Mouse (Mus musculus) common myeloid progenitor, adult 5-6 weeks (primary cell): Measurements from ENCODE around the gene Galr2. TPM values are rescaled to one million over a fixed set of nuclear protein-coding genes. Genes with fewer than 3 reads are reported as not detected.
A peak's percentile ranks its signal among the peaks of the same experiment; 100 is the strongest.

Experiments used
- ATAC-seq: replicated peaks from 2 replicates; pipeline ENCODE4 v1.8.0; 2016; ENCODE audit warnings: low read depth, mild to moderate bottlenecking, moderate TSS enrichment, inconsistent platforms; ENCODE audit not compliant: poor library complexity, severe bottlenecking
- total RNA-seq: library from RNA; stranded (forward); fragments of 200-1000, 187-1606 nt; gene quantifications from 2 replicates; pipeline ENCODE4 v1.2.3, GENCODE M21; 2017

The Galr2 gene
- total RNA-seq, 1 experiment from 2014 or later, result not detected

DNA sequence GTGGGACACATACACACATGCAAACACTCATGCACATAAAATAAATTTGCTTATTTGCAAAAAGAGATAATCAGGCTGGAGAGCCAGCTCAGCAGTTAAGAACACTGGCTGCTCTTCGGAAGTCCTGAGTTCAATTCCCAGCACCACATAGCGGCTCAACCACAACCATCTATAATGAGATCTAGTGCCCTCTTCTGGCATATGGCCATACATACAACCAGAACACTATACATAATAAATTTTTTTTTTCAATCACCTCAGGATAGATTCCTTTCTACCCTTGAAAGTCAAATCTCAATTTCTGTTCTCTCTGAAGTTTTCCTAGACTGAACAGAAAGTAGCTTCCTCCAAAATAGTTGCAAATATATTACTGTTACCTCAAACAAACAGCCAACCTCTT lies 24.7 kb downstream of the Galr2 start:
- ATAC-seq, result no peak

DNA sequence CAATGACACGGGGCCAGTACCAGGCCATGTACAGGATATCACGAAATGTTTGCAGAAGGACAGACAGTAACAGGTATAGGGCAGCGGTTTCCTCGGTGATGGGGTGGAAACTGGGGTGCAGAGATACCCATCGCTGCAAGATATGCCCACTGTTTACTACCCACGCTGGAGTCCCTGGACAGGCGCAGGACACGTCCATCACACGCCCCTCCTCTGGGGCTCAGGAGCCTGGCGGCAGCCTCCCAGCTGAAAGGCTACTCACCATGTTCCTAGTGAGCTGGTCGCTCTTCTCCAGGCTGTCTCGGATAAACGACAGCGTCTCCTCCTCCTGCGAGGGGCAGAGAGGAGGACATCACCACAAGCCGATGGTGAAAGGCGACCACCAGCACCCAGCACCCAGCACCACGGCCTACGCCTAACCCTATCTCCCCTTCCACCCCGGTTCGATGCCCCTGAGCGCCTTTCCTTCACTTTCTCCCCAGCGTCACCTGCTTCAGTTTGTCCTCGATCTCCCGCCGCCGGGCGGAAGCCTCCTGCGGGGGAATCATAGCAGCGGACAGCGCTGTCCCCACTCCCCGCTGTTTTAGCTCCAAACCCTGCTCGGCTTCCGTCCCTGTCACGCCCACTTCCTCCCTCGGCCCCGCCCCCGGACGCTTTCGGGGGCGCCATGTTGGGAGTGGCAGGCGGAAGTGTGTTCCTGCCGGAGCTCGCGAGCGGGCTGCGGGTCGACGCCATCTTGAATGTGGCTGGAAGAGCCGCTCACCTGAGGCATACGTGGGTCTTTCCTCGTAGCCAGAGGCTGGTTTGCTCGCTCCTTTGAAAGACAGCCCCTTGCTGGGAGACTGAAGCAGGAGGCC lies 25.6 kb downstream of the Galr2 start:
- peak; percentile 97 for ATAC-seq

DNA sequence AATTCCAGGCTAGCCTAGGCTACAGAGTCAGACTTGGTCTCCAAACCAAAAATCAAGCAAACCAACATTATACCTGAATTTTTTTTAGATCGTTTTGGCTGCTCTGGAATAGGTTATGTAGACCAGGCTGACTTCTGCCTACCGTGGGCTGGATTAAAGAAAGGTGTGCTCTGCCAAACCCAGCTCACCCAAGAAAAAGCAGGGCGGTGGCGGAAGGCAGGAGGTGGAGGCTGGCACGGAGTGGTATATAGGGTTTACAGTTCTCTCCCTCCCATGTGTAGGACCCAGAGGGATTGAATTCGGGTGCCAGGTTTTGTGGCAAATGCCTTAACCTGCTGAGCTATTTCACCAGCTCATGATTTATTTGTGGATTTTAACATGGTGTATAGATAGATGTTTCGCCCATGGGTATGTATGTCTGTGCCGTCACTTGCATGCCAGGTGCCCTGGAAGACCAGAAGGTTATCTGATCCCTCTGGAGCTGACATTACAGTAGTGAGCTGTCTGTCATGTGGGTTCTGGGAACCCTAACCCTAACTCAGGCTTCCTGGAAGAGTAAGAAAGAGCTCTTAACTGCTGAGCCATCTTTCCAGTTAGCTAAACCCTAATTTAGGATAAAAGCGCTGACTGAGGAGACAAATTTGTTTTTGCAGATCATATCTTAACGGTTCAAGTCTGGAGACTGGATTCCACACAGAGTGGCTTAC lies 26.4 kb downstream of the Galr2 start, which contains the start of gene Exoc7:
Gene Exoc7, minus strand, starts transcription at position 215 of the 707 bp plus-strand sequence.
- no peak for ATAC-seq

DNA sequence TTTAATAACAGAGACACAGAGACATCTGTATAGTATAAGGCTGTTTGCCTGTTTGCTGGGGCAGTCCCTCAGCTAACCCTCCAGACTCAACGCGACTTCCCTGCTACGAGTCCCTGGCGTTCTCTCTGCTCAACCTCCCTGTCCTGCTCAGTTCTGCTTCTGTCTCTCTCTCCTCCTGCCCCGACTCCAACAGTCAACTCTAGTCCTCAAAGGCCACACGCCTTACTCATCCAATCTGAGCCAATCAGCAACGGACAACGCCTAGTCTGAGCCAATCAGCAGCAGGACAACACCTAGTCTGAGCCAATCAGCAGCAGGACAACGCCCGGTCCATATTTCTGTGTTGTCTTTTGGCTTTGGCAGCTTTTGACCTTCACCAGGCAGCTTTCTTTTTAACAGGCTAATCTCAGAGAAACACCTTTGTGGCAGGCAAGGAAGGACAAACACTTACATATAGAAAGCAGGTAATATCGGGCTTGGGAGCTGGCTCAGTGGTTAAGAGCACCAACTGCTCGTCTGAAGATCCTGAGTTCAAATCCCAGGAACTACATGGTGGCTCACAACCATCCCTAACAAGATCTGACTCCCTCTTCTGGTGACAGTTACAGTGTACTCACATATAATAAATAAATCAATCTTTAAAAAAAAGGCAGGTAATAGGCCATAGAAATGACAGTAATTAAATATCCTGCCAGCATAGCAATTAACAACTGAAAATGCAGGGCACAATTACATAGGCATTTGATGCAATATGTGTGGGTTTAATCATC lies 27.2 kb downstream of the Galr2 start:
- no peak for ATAC-seq

DNA sequence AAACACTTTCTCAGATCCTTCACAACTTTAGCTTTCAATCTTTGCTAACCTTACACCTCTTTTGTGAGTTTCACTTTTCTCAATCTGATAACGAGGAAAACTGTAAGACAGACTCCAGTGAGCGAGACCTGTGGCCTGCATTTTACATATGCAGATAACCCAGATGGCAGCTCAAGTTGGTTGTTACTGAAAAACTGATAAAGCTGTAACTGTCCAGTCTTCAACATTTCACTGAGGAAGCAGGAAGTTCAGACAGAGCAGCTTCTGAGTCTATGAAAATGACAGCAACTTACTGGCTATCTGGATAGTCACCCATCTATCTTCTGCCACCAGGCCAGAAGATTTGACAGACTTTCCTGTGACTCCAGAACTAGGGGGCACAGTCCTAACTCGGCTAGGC lies 28.9 kb downstream of the Galr2 start:
- ATAC-seq, result peak; percentile 31; the same call in 1 of the 2 replicates

DNA sequence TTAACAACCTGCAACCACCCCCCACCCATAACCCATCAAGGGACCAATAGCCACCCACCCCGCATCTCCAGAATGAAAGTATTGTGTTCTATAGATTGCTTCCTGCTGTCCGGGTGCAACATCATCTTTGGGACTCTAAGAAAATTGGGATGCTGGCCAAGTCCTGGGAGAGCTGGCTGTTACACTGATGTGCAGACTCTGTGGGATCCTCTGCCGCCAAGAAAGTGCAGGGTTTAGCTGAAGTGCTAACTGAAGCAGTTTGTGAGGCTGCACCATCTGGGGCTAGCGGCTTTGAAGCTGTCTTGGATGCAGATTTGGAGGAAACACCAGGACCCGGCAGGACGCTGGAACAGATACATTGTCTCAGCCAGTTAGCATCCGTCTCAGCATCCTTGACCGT lies 30.4 kb downstream of the Galr2 start:
- no peak for ATAC-seq

DNA sequence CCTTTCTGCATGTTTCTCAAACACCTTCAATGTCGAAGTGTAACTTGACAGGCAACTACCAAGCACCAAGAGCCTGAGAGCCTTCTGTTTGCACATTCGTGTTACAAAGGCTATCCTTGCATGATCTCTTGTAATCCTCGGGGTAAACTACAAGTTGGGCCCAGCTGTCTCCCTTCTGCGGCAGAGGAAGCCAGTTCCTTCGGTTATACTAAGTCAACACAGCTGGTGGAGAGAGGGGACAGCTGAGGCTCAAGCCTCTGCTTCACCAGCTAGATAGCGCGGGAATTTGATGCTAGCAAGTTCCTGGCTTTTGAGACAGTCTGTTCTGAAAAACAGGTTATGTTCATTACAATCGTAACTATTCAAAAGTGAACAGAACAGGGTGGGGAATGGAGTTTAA lies 31.6 kb downstream of the Galr2 start:
- no peak for ATAC-seq

DNA sequence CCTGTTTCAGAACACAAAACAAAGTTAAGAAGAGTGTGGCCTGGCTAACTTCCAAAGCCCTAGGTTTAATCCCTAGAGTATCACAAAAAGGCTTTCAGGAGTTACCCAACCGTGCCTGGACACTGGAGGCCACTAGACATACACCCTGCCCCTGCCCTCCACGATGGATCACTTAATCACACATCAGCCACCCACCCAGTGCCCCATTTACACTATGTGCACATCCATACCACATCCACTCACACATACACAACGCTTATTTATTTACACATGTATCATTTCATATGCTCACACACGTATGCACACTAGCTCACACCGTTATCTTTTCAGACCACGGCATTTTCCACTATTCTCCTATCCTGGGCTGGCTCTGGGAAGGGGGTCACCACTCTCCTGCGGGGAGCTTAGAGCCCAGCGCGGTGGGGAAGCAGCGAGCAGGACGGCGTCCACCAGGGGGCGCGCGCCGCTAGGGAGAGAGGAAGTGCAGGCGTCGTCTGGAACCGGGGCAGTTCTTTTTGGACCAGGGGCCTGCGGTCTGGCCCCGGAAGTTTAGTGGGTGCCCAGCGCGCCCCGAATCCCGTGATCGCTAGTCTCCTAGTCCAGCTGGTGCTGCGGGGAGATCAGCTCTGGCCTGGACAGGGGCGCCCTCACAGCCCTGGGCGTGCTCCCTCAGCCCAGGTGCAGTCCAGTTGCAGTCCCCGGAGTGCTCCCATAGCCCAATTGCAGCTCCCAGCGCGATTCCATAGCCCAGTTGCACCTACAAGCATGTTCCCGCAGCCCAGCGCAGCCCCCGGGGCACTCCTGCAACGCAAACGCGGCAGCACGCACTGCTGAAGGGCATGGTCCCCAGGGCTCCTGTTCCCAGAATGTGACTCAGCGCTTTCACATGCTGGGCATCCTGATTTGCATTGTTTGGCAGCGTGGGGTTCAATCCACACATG lies 38.2 kb downstream of the Galr2 start:
- peak; percentile 93 for ATAC-seq

DNA sequence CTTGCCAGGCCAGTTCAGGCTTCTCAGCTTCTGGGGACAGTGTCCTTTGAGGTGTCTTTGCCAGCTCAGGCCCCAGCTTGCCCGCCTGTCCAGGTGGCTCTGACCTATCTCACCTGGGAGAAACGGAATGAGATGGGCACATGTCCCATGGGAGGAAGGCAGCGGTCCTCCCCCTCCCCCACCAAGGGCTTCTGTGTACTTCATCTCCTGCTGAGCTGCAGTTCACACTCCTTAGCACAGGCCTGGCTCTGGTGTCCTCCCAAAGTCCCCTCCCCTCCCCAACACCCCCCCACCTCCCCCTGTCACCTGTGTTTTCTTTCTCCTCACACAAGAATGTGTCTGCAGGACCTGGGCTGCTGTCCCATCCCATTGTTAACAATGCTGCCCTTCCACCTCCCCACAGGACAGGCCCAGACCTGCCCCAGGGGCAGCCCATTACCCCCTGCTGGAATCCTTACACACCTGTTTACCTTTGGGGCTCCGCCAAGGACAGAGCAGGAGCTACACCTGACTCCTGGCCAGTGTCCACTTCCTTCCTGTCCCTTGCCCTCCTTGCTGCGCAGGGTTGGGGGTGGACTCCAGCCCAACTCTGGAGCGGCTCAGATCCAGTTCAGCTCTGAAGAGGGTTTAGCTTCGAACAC lies 46.3 kb downstream of the Galr2 start:
- ATAC-seq, result no peak

DNA sequence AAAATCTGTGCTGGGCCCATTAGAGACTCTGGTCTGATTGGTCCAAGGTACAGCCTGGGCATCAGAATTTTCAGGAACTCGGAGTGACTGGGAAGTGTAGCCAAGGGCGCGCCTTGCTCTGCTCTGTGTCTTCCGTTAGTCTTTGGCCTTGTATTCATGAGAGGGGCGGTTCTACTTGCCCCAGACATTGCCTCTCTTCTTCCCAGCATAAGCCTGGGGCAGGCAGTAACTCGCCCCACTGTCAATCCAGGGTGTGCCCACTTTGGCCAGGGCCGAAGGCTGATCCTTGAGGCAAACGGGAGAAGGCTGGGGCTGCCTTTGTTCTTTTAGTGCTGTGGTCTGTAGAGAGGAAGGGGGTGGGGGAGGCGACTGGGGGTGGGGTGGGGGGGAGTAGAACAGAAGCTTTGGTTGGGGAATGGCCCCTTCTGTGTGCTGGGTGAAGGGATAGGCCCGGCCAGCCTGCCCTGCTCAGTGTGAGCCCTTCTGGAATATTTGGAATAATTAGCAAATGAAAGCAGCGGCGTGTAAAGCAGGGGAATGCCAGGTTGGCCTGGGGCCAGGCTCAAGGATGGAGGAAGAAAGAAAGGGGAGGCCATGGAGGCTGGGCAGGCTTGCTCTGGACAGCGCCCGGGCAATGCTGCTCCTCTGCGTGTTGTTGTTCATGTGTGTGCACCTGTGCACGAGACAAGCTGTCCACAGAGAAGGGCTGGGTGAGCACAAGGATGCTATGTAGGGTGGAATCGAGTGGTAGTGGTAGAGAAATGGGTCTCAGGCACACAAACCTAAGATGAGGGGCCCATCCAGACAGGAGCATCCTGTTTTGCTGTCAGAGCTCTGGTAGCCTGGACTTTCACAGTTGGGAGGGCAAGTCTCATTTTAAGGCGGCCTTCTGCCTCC lies 48.8 kb downstream of the Galr2 start:
- ATAC-seq, result no peak

DNA sequence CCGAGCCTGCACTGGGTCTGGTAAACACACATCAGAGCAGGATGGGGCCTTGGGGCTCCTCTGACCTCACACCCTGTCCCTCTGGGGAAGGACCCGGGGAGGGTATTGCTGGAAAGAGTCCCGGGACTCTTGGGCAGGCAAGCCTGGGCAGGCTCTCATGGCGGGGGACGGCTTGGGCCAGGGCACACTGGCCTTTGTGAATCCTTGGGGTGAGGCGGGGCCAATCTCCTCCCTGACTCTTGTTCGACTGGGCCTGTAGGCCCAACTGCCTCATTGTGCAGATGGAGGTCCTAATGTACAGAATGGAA lies 49.4 kb downstream of the Galr2 start:
- no peak for ATAC-seq

DNA sequence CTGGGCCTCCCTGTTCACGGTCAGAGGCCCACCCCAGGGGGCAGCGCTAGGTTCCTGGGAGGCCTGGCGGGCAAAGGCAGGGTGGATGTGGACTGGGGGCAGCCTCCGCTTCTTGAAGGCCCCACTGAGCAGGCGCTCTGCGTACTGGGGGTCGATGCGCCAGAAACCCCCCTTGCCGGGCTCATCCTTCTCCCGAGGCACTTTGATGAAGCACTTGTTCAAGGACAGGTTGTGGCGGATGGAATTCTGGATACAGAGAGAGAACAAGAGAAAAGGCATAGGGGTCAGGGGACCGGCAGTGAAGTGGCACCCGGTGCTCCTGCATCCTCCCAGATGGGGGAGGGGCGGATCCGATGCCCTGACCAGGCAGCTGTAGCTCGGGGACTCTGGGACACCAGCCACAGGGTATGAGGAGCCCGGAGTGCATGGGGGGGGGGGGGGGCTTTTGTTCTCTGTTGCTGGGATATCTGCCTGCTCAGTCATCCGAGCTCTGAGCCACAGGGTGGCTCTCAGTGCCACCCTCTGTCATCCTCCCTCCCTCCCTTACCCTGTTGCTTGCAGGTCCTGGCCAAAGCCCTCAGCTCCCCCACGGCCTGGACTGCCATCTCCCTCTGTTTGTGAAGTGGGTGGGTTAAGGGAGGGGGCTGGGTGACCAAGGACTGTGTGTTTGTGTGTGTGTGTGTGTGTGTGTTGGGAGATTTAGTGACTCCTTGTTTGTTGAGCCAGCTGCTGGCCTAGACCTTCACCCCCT lies 51.7 kb downstream of the Galr2 start:
- no peak for ATAC-seq

DNA sequence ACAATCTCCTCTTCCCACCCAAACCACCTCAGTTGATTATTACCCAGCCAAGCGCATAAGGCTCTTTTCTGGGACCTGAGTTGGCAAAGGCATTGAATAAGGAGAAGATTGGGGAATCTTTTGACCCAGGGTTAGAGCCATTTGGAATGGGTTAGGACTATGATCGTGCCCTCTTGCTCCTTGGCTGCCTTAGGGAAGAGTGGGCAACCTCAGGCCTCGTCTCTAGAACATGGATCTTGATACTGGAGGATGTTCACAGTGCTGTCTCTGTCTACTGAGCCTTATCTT lies 52.2 kb downstream of the Galr2 start:
- ATAC-seq, result no peak

Other genes with a start within 250 kb of the Galr2 start
- gene Unc13d, start 203.0 kb upstream of the Galr2 start, total RNA-seq, result 29.7 and 29.9 TPM in 2 replicates
- gene Wbp2, start 193.9 kb upstream of the Galr2 start, total RNA-seq, result 26.2 and 32.7 TPM in 2 replicates
- gene Trim47, start 153.7 kb upstream of the Galr2 start, total RNA-seq, result 5.8 and 11.3 TPM in 2 replicates
- gene Trim65, start 149.8 kb upstream of the Galr2 start, total RNA-seq, result 9.9 and 12.5 TPM in 2 replicates
- 38.7 and 40.5 TPM in 2 replicates for gene Mrpl38, start 142.1 kb upstream of the Galr2 start, total RNA-seq
- 20.2 and 21.7 TPM in 2 replicates for gene Fbf1, start 112.8 kb upstream of the Galr2 start, total RNA-seq
- gene Ten1, start 82.1 kb upstream of the Galr2 start, total RNA-seq, result 21.5 and 34.3 TPM in 2 replicates
- gene Acox1, start 81.9 kb upstream of the Galr2 start, total RNA-seq, result 24.2 and 25.9 TPM in 2 replicates
- gene Evpl, start 42.9 kb upstream of the Galr2 start, total RNA-seq, result 2.2 and 2.6 TPM in 2 replicates
- 56.9 and 62.6 TPM in 2 replicates for gene Srp68, start 6.7 kb upstream of the Galr2 start, total RNA-seq
- gene Exoc7, start 26.3 kb downstream of the Galr2 start, total RNA-seq, result 19.5 and 34.3 TPM in 2 replicates
- gene Foxj1, start 54.5 kb downstream of the Galr2 start, total RNA-seq, result not detected in 2 replicates
- gene Rnf157, start 132.1 kb downstream of the Galr2 start, total RNA-seq, result 7.0 and 9.2 TPM in 2 replicates
- gene Ubald2, start 153.2 kb downstream of the Galr2 start, total RNA-seq, result 60.7 and 82.5 TPM in 2 replicates
- gene Qrich2, start 185.3 kb downstream of the Galr2 start, total RNA-seq, result not detected in 2 replicates
- gene Prpsap1, start 213.3 kb downstream of the Galr2 start, total RNA-seq, result 28.1 and 35.2 TPM in 2 replicates
- gene Sphk1, start 250.0 kb downstream of the Galr2 start, total RNA-seq, result 55.3 and 61.0 TPM in 2 replicates